Mouse (Mus musculus) Patski (cell line): ENCODE measurements around the gene Cyp27b1. TPM values are rescaled to one million over a fixed set of nuclear protein-coding genes. Genes with fewer than 3 reads are reported as not detected.

Experiments used
- ATAC-seq: fragments of 100-300 bp; one replicate; pipeline ENCODE4 v1.8.0; 2021
- CTCF ChIA-PET: fragments of 350-600 bp; sonication (Branson Sonifier 250); formaldehyde crosslinking; loops from one replicate; lab custom pipeline; 2022; ENCODE audit warnings: inconsistent platforms; lab: Charles Lee
- POLR2A ChIA-PET: fragments of 350-600 bp; sonication (Branson Sonifier 250); formaldehyde crosslinking; loops from one replicate; lab custom pipeline; 2022; ENCODE audit warnings: antibody characterized with exemption, inconsistent platforms; lab: Charles Lee
- DNase-seq: peaks from one replicate; pipeline ENCODE4 v3.0.0-alpha.2; 2011; ENCODE audit warnings: low read depth, low spot score
- H3K27me3 ChIP-seq: fragments of 371-371 bp; one replicate; pipeline ENCODE4 v1.5.1; 2021
- CTCF ChIP-seq: fragments of 100-300 bp; IDR thresholded peaks from one replicate; pipeline ENCODE4 v1.5.1; 2021
- in situ Hi-C: fragments of 300-500 bp; cut with MboI; formaldehyde crosslinking; loops from 3 replicates; pipeline ENCODE4 v1.11.1; 2018; ENCODE audit warnings: low pct_unique_long_range_greater_than_20kb, mixed read lengths
- polyA plus RNA-seq: library from polyadenylated mRNA; unstranded; gene quantifications from one replicate; pipeline ENCODE4 v1.2.3, GENCODE M21; 2021

The Cyp27b1 gene
- polyA plus RNA-seq, 1 experiment from 2014 or later: 0.51 TPM

- no peak for TF ChIP-seq CTCF
- ChIA-PET POLR2A (interaction anchor here (1.5 kb wide), 1 partner anchor 11 kb away, joined by 3 read pairs; the partner anchor contains the start of gene Cdk4), CTCF (interaction anchor here (0.9 kb wide), 1 partner anchor 11 kb away, joined by 3 read pairs; the partner anchor contains the start of gene Cdk4)
- H3K27me3 ChIP-seq: no peaks in the 10 kb centered on the region
- in situ Hi-C loops: loop anchor here (25.0 kb wide), 1 partner anchor 588 kb away; the partner anchor contains the start of genes Nab2 and Nemp1
- ATAC-seq (no peak), DNase-seq (no peak)
Observed at GRCm38 (mm10) chr10:127073981-127074380, 25.9 kb downstream of the Cyp27b1 start.

GRCm38 (mm10) chr10:127075080-127075479 lies 27.0 kb downstream of the Cyp27b1 start, which contains the start of gene Agap2:
TSS of gene Agap2 (plus strand) at chr10:127075284.
- CTCF ChIA-PET: no interaction called here
- TF ChIP-seq CTCF: no peak
- peaks cover 6% of the 10 kb centered on the region for H3K27me3 ChIP-seq
- in situ Hi-C loops: no loop called here
- ATAC-seq: no peak
- POLR2A ChIA-PET: interaction anchor here (1.5 kb wide), 1 partner anchor 12 kb away, joined by 3 read pairs; the partner anchor contains the start of gene Cdk4
- DNase-seq: no peak

- DNase-seq: no peak
- POLR2A ChIA-PET: no interaction called here
- CTCF ChIA-PET: interaction anchor here (1.2 kb wide), 1 partner anchor 17 kb away, joined by 3 read pairs; no protein-coding TSS in a partner anchor
Observed at GRCm38 (mm10) chr10:127075651-127076050, 27.6 kb downstream of the Cyp27b1 start.

GRCm38 (mm10) chr10:127076082-127076481 lies 28.0 kb downstream of the Cyp27b1 start:
- in situ Hi-C loops: no loop called here
- ATAC-seq (no peak), DNase-seq (no peak)
- peaks cover 12% of the 10 kb centered on the region for H3K27me3 ChIP-seq
- POLR2A ChIA-PET: no interaction called here
- no peak for TF ChIP-seq CTCF
- CTCF ChIA-PET: interaction anchor here (1.0 to 1.2 kb wide), 2 partner anchors 17 to 95 kb away, joined by 3 read pairs; no protein-coding TSS in a partner anchor

More at GRCm38 (mm10) chr10:127075651-127076050, 27.6 kb downstream of the Cyp27b1 start:
- no peak for ATAC-seq
- in situ Hi-C loops: no loop called here
- TF ChIP-seq CTCF: no peak
- H3K27me3 ChIP-seq: peaks cover 12% of the 10 kb centered on the region

GRCm38 (mm10) chr10:127077515-127077914 lies 29.5 kb downstream of the Cyp27b1 start:
- in situ Hi-C loops: no loop called here
- TF ChIP-seq CTCF: no peak
- no peak for DNase-seq
- ATAC-seq: no peak
- POLR2A ChIA-PET: interaction anchor here (0.6 kb wide), 1 partner anchor 12 kb away, joined by 3 read pairs; no protein-coding TSS in a partner anchor
- CTCF ChIA-PET: interaction anchor here (0.7 kb wide), 1 partner anchor 54 kb away, joined by 3 read pairs; no protein-coding TSS in a partner anchor
- H3K27me3 ChIP-seq: peaks cover 12% of the 10 kb centered on the region

GRCm38 (mm10) chr10:127078001-127078676 lies 30.1 kb downstream of the Cyp27b1 start:
- TF ChIP-seq CTCF: no peak
- H3K27me3 ChIP-seq: peaks cover 12% of the 10 kb centered on the region
- ChIA-PET POLR2A (interaction anchor here (0.6 to 0.7 kb wide), 2 partner anchors 13 to 122 kb away, joined by 3 to 4 read pairs; no protein-coding TSS in a partner anchor), CTCF (no interaction called here)
- DNase-seq (no peak), ATAC-seq (no peak)
- in situ Hi-C loops: no loop called here

GRCm38 (mm10) chr10:127078677-127079575 lies 30.9 kb downstream of the Cyp27b1 start:
- DNase-seq: no peak
- H3K27me3 ChIP-seq: peaks cover 12% of the 10 kb centered on the region
- CTCF ChIA-PET: no interaction called here
- no peak for ATAC-seq
- no peak for TF ChIP-seq CTCF
- in situ Hi-C loops: no loop called here
- POLR2A ChIA-PET: interaction anchor here (0.7 to 0.8 kb wide), 2 partner anchors 8 to 122 kb away, joined by 4 read pairs; no protein-coding TSS in a partner anchor

GRCm38 (mm10) chr10:127079665-127080391 lies 31.8 kb downstream of the Cyp27b1 start:
- in situ Hi-C loops: no loop called here
- TF ChIP-seq CTCF: no peak
- H3K27me3 ChIP-seq: peaks cover 12% of the 10 kb centered on the region
- POLR2A ChIA-PET: no interaction called here
- ATAC-seq (no peak), DNase-seq (no peak)
- CTCF ChIA-PET: no interaction called here

GRCm38 (mm10) chr10:127080901-127081780 lies 33.1 kb downstream of the Cyp27b1 start:
- ATAC-seq: no peak
- no peak for TF ChIP-seq CTCF
- POLR2A ChIA-PET: no interaction called here
- in situ Hi-C loops: no loop called here
- H3K27me3 ChIP-seq: peaks cover 12% of the 10 kb centered on the region
- no peak for DNase-seq
- CTCF ChIA-PET: interaction anchor here (0.9 kb wide), 1 partner anchor 13 kb away, joined by 3 read pairs; no protein-coding TSS in a partner anchor
